Mouse (Mus musculus): ENCODE results near the gene Dcbld2.
A peak's percentile ranks its signal among the peaks of the same experiment; 100 is the strongest.

Dcbld2 gene

GRCm38 (mm10) chr16:58408062-58408486 lies at the start of gene Dcbld2:
Dcbld2 (plus strand) TSS chr16:58408443.
- peak; percentile 94 for DNase-seq (ENCODE audit: low read depth)

- no peak for DNase-seq (ENCODE audit: low read depth)
Measured at GRCm38 (mm10) chr16:58377170-58377569, 31.1 kb upstream of the Dcbld2 start.

- no peak for DNase-seq (ENCODE audit: low read depth)
Measured at GRCm38 (mm10) chr16:58377756-58378503, 30.3 kb upstream of the Dcbld2 start.

GRCm38 (mm10) chr16:58386241-58386757 lies 21.9 kb upstream of the Dcbld2 start:
- DNase-seq (ENCODE audit: low read depth) = no peak

GRCm38 (mm10) chr16:58389143-58389755 lies 19.0 kb upstream of the Dcbld2 start:
- no peak for DNase-seq (ENCODE audit: low read depth)

GRCm38 (mm10) chr16:58393036-58393435 lies 15.2 kb upstream of the Dcbld2 start:
- DNase-seq (ENCODE audit: low read depth) = no peak

- DNase-seq (ENCODE audit: low read depth) = no peak
Measured at GRCm38 (mm10) chr16:58394156-58394555, 14.1 kb upstream of the Dcbld2 start.

- no peak for DNase-seq (ENCODE audit: low read depth)
Measured at GRCm38 (mm10) chr16:58398604-58399003, 9.6 kb upstream of the Dcbld2 start.

- DNase-seq (ENCODE audit: low read depth) = no peak
Measured at GRCm38 (mm10) chr16:58401079-58401478, 7.2 kb upstream of the Dcbld2 start.

- DNase-seq (ENCODE audit: low read depth) = no peak
Measured at GRCm38 (mm10) chr16:58404665-58405064, 3.6 kb upstream of the Dcbld2 start.

GRCm38 (mm10) chr16:58405271-58405670 lies 3.0 kb upstream of the Dcbld2 start:
- DNase-seq (ENCODE audit: low read depth) = no peak

GRCm38 (mm10) chr16:58408487-58409281 lies 441 bp downstream of the Dcbld2 start:
- peak; percentile 47 for DNase-seq (ENCODE audit: low read depth)

GRCm38 (mm10) chr16:58409825-58410224 lies 1.6 kb downstream of the Dcbld2 start:
- DNase-seq (ENCODE audit: low read depth) = peak; percentile 14

GRCm38 (mm10) chr16:58414801-58415200 lies 6.6 kb downstream of the Dcbld2 start:
- no peak for DNase-seq (ENCODE audit: low read depth)

- no peak for DNase-seq (ENCODE audit: low read depth)
Measured at GRCm38 (mm10) chr16:58415500-58415899, 7.3 kb downstream of the Dcbld2 start.

- no peak for DNase-seq (ENCODE audit: low read depth)
Measured at GRCm38 (mm10) chr16:58421696-58422354, 13.6 kb downstream of the Dcbld2 start.

- no peak for DNase-seq (ENCODE audit: low read depth)
Measured at GRCm38 (mm10) chr16:58430246-58430645, 22.0 kb downstream of the Dcbld2 start.

GRCm38 (mm10) chr16:58432384-58432783 lies 24.1 kb downstream of the Dcbld2 start:
- no peak for DNase-seq (ENCODE audit: low read depth)

- peak; percentile 40 for DNase-seq (ENCODE audit: low read depth)
Measured at GRCm38 (mm10) chr16:58444735-58445134, 36.5 kb downstream of the Dcbld2 start.

GRCm38 (mm10) chr16:58446281-58447259 lies 38.3 kb downstream of the Dcbld2 start:
- no peak for DNase-seq (ENCODE audit: low read depth)

- DNase-seq (ENCODE audit: low read depth) = no peak
Measured at GRCm38 (mm10) chr16:58449073-58449472, 40.8 kb downstream of the Dcbld2 start.

Data from induced T-regulatory cell, adult 2 months (primary cell).